Mouse (Mus musculus) layer of hippocampus, adult 2 months (tissue): Measurements from ENCODE around the gene Prss56. TPM values are rescaled to one million over a fixed set of nuclear protein-coding genes. Genes with fewer than 3 reads are reported as not detected.

ENCODE experiments used
- DNase-seq, 2 experiments: peaks; one replicate each; pipeline ENCODE4 v3.0.0; 2022; ENCODE audit warnings: low spot score in 2 of 2
- H3K27ac ChIP-seq: fragments of 200-600 bp; 2 replicates; pipeline ENCODE4 v1.8.1; 2022
- H3K4me3 ChIP-seq: fragments of 200-600 bp; 2 replicates; pipeline ENCODE4 v1.8.1; 2022; ENCODE audit warnings: mild to moderate bottlenecking
- CTCF ChIP-seq: fragments of 200-600 bp; conservative IDR thresholded peaks from 2 replicates; pipeline ENCODE4 v1.8.1; 2022; ENCODE audit warnings: antibody characterized with exemption, mild to moderate bottlenecking, moderate library complexity
- long read RNA-seq, 2 experiments: library from polyadenylated mRNA; stranded (forward); transcript quantifications; one replicate each; pipeline ENCODE4 v2.0.0; 2021; ENCODE audit warnings: borderline mapping rate in 2 of 2
- total RNA-seq, 2 experiments: library from RNA; stranded (reverse); gene quantifications; 2 replicates each; pipeline ENCODE4 v1.2.3; 2021

Prss56 gene
- under 1 TPM; 0.15 to 0.22 TPM for total RNA-seq
- long read RNA-seq, experiment 1, partial matches to known transcripts: 0 of 2 reads
- long read RNA-seq, experiment 1, other reads (novel, unspliced or antisense): 1 of 2 reads
- long read RNA-seq, experiment 2, partial matches to known transcripts: 0 of 1 reads
- long read RNA-seq, experiment 2, other reads (novel, unspliced or antisense): 1 of 1 reads

DNA sequence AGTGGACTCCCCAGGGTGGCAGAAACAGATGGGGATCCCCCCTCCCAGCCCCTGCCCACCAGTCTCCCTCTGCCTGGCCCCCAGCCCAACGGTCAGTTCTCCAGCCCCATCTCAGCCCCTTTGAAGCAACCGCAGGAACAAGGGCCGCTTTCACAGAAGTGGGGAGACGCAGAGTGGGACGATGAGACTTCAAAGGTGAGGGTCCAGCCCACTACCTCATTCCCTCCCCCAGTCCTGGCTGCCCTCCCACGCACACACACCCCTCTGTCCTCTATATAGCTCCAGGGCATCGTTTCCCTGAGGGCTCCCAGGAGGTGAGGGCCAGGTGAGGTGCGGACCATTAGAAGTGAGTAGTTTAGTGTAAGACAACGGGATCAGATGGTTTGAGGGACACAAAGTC lies at the start of gene Prss56:
Gene Prss56, plus strand, starts transcription at position 301 of the 400 bp plus-strand sequence.
- Histone ChIP-seq H3K27ac (no peak within 1 kb of the TSS), H3K4me3 (no peak within 1 kb of the TSS)
- DNase-seq: no peak
- TF ChIP-seq CTCF: no peak

DNA sequence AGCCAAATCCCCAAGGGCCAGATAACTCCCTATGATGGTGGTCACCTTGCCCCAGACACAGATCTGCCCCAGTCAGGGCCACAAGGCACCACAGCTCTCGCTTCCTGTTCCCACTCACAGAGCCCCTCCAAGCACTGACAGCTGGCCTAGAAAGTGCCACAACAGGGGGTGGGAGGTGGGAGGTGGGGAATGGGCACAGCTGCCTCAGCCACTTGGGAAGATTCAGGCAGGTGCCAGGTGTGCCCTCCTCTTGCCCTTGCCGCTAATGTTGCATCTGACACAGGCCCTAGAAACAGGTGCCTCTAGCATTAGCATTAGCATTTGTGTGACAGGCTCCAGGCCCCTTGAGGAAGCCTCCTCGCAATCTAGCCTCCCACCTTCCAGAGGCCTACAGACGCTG lies 41.6 kb upstream of the Prss56 start:
- no peak overlapping the region for H3K4me3 ChIP-seq
- no peak for DNase-seq
- H3K27ac ChIP-seq: no peak overlapping the region
- no peak for TF ChIP-seq CTCF

DNA sequence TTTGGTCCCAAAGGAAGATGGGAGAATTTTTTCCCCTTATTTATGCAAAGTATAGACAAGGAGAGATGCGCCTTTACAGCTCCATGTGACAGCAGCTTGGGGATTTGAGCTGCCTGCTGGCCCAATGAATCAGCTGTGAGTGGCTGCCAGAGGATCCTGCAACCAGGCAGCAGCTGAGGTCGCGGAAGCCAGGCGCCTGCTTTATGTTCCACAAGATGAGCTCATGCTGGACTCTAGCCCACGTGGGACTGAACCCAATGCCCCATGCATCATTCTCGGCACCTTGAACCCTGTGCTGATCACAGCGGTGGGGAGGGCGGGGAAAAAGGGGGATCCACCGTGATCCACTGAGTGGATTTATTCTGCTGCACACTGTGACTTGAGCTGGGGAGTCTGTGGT lies 40.7 kb upstream of the Prss56 start:
- DNase-seq: no peak

DNA sequence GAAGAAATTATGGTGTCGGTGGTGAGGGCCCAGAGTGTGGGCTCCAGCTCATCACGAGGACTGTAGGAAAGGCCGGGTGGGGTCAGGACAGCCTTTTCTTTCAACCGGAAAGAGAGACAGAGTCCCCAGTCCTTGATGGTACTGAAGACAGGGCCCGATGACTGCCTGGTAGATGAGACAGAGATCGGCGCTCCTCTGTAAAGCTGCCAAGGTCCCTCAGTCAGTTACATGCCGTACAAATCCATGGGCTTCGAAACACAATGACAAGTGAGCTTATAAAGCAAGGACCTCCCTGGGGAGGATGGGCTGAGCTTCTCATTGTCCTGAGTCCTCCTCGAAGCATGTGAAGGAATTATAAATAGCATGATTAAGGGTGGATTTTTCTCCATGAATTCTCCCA lies 40.0 kb upstream of the Prss56 start:
- Histone ChIP-seq H3K4me3 (no peak overlapping the region), H3K27ac (no peak overlapping the region)
- no peak for DNase-seq
- no peak for TF ChIP-seq CTCF

More for the DNA sequence above, 40.7 kb upstream of the Prss56 start:
- Histone ChIP-seq H3K4me3 (no peak overlapping the region), H3K27ac (no peak overlapping the region)
- no peak for TF ChIP-seq CTCF

DNA sequence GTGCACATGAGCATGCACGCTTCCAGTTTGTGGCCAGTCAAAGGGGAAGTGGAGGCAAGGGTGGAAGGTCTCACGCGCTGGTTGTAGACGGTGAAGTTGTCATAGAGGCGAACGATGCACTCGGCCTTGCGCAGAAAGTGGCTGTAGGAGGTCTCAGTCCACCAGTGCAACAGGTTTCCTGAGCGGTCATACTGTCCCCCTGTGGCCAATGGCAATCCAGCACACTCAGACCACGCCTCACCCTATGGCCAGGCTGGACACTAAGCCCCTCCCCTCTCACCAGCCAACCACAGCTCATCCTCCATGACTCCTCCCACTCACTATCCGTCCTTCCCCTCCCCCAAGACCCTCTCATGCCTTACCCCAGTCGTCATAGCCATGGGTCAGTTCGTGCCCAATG lies 33.7 kb upstream of the Prss56 start:
- Histone ChIP-seq H3K4me3 (no peak overlapping the region), H3K27ac (no peak overlapping the region)
- no peak for DNase-seq
- no peak for TF ChIP-seq CTCF

DNA sequence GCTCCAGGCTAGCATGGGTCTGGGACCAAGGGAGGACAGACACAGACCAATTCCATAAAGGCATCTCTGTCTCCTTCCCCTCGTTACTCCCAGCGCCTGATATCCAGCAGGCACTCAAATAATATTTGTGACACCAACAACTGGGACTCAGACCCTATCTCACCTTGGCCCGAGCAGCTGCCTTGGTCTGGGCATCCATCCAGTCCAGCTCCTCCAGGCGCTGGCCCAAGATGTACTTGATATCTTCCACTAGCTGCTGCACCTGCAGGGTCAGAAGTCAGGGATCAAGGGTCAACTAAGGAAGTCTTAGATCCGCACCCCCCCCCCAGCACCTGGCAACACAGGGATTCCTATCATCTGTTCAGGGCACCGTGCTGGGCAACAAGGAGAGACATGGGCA lies 31.8 kb upstream of the Prss56 start:
- Histone ChIP-seq H3K4me3 (no peak overlapping the region), H3K27ac (no peak overlapping the region)
- no peak for TF ChIP-seq CTCF
- DNase-seq: no peak

DNA sequence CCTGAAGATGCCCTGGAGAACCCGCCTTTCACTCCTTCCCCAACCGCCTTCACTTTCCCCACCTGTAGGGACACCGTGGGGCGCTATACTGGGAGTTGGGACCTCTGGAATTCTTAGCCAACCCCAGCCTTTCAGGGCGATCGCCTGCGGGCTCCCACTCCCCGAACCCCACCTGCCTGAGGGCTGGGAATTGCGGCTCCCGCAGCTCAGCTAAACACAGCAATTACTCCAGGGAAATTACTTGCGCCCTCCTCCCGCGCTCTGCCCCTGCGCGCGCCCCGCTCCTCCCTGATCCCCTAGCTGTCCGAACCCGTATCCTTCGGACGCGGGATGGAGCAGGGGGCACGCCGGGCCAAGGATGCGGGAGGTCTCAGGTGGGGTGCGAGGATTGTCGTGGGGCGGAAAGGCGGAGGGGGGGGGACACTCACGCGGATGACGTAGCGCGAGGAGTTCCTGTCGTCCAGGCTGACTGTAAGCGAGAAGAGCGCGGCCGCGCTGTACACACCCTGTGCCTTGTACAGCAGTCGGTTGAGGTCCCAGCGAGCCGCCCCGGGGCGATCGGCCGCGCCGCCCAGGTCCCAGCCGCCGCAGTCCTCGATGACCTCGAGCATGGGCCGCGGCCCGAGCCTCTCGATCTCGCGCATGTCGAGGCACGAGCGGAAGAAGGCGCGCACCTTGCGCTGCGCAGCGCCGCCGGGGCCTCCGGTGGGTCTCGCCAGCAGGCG lies 29.2 kb upstream of the Prss56 start:
- H3K4me3 ChIP-seq: peak overlapping the region; percentile 15; the same call in 1 of the 2 replicates
- TF ChIP-seq CTCF: no peak
- no peak overlapping the region for H3K27ac ChIP-seq
- DNase-seq: no peak

DNA sequence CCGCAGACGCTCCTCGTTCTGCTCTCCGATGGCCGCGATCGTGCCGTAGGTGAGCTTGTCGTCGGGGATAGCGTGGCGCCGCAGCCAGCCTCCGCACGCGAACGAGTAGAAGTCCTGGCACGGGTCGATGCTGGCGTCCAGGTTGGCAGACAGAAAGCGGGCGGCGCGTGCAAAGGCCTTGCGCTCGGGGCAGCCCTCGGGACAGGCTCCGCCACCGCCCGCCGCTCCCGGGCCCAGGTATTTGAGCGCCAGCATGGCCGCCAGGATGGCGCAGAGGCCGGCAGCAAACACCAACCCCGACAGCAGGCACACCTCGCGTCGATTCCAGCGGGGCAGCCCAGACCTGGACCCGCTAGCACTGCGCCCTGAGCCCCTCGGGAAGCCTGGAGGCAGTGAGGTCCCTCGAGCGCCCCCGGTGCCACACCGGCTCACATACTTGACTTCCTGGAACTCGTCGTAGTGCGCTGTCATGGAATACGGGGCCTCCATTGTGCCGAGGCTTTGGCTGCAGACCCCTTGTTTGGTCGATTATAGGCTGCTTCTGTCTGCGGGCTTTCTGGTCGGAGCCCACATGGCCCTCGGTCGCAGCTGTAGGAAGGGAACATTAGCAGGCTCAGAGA lies 28.5 kb upstream of the Prss56 start:
- Histone ChIP-seq H3K27ac (no peak overlapping the region), H3K4me3 (peak overlapping the region; percentile 15; the same call in 1 of the 2 replicates)
- DNase-seq: no peak
- no peak for TF ChIP-seq CTCF

DNA sequence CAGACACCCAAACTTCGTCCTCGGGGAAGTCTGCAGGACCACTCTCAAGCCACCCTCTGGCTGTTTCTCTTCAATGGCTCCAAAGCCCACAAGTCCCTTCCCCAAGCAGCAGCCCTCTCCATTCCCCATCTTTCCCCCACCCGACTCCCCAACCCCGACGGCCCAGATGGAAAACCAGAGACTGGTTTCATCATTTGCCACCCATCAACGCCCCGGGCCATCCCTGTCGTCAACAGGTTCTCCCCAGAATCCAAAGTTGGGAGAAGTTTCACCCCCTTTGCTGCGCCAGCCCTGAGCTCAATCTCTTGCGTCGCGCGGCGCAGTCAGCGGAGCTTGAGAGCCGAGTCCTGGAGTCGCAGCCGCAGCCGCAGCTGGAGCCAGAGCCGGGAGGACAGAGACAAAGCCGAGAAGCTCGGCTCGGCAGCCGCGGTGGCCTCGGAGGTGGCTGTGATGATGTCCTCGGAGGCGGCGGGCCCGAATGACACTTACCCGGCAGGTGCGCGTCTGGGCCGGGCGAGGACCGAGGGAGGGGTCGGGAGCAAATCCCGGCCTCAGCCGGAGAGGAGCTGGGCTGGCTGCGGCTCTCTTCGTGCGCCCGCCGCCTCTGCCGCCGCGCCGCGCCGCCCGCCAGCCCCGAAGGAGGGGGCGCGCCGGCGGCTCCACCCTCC lies 27.4 kb upstream of the Prss56 start:
- TF ChIP-seq CTCF: no peak
- DNase-seq: no peak
- no peak overlapping the region for H3K27ac ChIP-seq
- peak overlapping the region; percentile 37 for H3K4me3 ChIP-seq

DNA sequence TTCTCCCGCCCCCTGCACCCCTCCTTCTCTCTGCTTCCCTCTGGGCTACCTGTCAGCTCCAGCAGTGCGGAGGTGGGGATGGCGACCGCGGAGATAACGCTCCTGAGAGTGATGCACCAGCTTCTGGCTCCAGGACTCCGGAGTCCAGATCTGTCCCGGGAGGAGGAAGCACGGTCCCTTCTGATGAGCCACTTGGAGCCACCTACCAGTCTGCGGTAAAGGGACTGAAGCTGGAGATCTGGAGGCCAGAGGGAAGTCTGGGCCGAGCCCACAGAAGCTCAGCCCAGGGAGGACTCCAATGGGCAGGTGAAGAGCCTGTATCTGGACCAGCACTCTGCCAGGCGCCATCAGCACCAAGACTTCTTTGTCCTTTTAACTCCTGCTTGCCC lies 26.9 kb upstream of the Prss56 start, which contains the start of gene Ecel1:
Gene Ecel1, minus strand, starts transcription at position 323 of the 389 bp plus-strand sequence.
- Histone ChIP-seq H3K27ac (no peak within 1 kb of the TSS), H3K4me3 (peak within 1 kb of the TSS; percentile 37)
- no peak for TF ChIP-seq CTCF
- no peak for DNase-seq

DNA sequence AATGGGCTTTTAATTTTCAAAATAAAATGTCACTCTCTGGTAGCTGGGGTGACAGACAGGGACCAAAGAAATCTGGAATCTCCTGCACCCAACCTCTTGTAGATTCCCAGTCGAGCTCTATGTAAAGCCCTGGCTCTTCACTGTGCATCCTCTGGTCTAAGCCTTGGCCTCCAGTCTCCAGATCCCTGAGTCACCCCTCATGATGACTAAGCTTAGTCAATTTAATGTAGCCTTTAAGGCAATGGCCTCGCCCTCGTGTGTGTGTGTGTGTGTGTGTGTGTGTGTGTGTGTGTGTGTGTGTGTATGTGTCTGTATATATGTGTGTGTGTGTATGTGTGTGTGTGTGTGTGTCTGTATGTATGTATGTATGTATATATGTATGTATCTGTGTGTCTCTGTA lies 23.7 kb upstream of the Prss56 start:
- DNase-seq: no peak
- no peak overlapping the region for H3K4me3 ChIP-seq
- H3K27ac ChIP-seq: no peak overlapping the region
- no peak for TF ChIP-seq CTCF

DNA sequence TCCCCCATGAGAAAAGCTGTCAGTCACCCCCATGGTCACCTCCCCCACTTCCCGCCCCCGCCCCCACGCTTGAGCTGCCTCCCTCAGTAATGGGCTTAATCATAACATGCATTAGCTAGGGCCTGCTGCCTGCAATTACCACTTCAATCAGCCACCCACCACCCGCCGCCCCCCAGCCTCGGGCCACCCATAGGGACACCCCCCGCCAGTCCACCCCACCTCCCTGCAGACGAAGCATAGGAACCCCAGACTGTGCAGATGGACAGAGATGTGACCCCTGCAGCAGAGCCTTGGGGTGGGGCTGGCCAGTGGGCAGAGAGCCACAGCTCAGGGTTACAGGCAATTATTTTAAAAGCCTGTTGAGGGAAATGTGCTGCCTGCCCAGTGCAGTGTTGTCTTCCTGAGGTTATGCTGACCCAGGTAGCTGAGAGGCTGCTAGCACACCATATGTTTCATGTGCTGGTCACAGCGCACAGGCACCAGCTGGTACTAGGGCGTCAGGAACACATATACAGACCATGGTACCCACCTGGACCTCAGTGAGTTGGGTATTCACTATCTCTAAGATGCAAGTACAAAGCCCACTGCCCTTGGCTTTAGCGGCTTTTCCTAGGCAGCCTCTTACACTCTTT lies 18.8 kb upstream of the Prss56 start:
- H3K4me3 ChIP-seq: no peak overlapping the region
- TF ChIP-seq CTCF: no peak
- no peak for DNase-seq
- no peak overlapping the region for H3K27ac ChIP-seq

DNA sequence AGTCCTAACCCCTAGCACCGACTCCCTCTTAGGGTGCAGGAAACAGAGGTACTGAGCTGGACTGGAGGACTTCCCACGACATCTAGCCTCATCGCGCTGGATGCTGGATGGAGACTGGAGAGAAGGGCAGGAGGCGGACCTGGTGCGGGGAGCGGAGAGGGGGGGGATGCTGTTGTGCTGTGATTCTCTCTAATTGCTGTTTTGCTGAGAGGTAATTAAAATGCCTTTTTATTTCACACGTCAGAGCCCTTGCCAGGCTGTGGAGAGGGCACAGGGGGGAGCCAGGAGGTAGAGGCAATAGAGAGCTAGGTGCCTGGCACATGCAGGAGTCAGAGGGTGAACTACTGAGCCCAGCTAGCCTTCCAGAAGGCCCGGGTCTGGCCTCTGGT lies 18.3 kb upstream of the Prss56 start:
- H3K27ac ChIP-seq: no peak overlapping the region
- DNase-seq: no peak
- no peak for TF ChIP-seq CTCF
- no peak overlapping the region for H3K4me3 ChIP-seq
